Mouse (Mus musculus) embryonic facial prominence, embryonic 13.5 days (tissue): Measurements from ENCODE around the gene Pkib. TPM values are rescaled to one million over a fixed set of nuclear protein-coding genes. Genes with fewer than 3 reads are reported as not detected.
A peak's percentile ranks its signal among the peaks of the same experiment; 100 is the strongest.

Experiments used
- ATAC-seq: fragments of 200-750 bp; cut with Nextera tagmentation; 2 replicates; pipeline ENCODE4 v1.8.0; 2017; ENCODE audit warnings: low read depth; ENCODE audit not compliant: insufficient number of reproducible peaks, insufficient read depth, low FRiP score, low TSS enrichment
- H3K27ac ChIP-seq: fragments of 300-500 bp; sonication (generic); 2 replicates; pipeline ENCODE4 v1.5.1; 2015; ENCODE audit warnings: moderate library complexity, mild to moderate bottlenecking, inconsistent platforms
- H3K27me3 ChIP-seq: fragments of 300-500 bp; sonication (generic); 2 replicates; pipeline ENCODE4 v1.6.1; 2015; ENCODE audit warnings: mild to moderate bottlenecking, inconsistent platforms
- H3K36me3 ChIP-seq: fragments of 300-500 bp; sonication (generic); 2 replicates; pipeline ENCODE4 v1.6.1; 2015; ENCODE audit warnings: mild to moderate bottlenecking, inconsistent platforms
- H3K4me1 ChIP-seq: fragments of 300-500 bp; sonication (generic); 2 replicates; pipeline ENCODE4 v1.6.1; 2015; ENCODE audit warnings: inconsistent platforms
- H3K4me2 ChIP-seq: fragments of 300-500 bp; sonication (generic); 2 replicates; pipeline ENCODE4 v1.6.1; 2015; ENCODE audit warnings: moderate library complexity, mild to moderate bottlenecking, inconsistent platforms
- H3K4me3 ChIP-seq: fragments of 300-500 bp; sonication (generic); 2 replicates; pipeline ENCODE4 v1.5.1; 2015; ENCODE audit warnings: mild to moderate bottlenecking, inconsistent platforms
- H3K9ac ChIP-seq: fragments of 300-500 bp; sonication (generic); 2 replicates; pipeline ENCODE4 v1.6.1; 2015; ENCODE audit warnings: mild to moderate bottlenecking, inconsistent platforms
- H3K9me3 ChIP-seq: fragments of 300-500 bp; sonication (generic); 2 replicates; pipeline ENCODE4 v1.6.1; 2016; ENCODE audit warnings: inconsistent platforms
- WGBS: fragments of 180-500 bp; shearing (Covaris S2); methylation state at CpG from one replicate; pipeline ENCODE4 v1.1.7; 2015; ENCODE audit warnings: mixed read lengths; 5-methylcytosine and 5-hydroxymethylcytosine counted together
- polyA plus RNA-seq: library from polyadenylated mRNA; unstranded; fragments of >200 nt; fragmentation: Nextera tagmentation; extraction: Ambion mirVana; gene quantifications from 2 replicates; pipeline ENCODE4 v1.2.1, GENCODE M21; 2015

Gene Pkib
- polyA plus RNA-seq, 1 experiment from 2014 or later = 1.6 TPM

GRCm38 (mm10) chr10:57784131-57784875 is 152.5 kb downstream of the Pkib start:
- no peak overlapping the region for H3K9ac ChIP-seq
- peaks cover 15% of the 10 kb centered on the region for H3K4me1 ChIP-seq
- H3K27me3 ChIP-seq = no peaks in the 10 kb centered on the region; the same call in 1 of the 2 replicates
- no peaks in the 10 kb centered on the region for H3K9me3 ChIP-seq
- H3K4me2 ChIP-seq = peak overlapping the region; percentile 47
- WGBS = 16% methylated on average over 7 of the region's 7 CpGs
- no peak for ATAC-seq
- H3K27ac ChIP-seq = no peak overlapping the region
- no peak overlapping the region for H3K4me3 ChIP-seq
- no peaks in the 10 kb centered on the region for H3K36me3 ChIP-seq

DNA sequence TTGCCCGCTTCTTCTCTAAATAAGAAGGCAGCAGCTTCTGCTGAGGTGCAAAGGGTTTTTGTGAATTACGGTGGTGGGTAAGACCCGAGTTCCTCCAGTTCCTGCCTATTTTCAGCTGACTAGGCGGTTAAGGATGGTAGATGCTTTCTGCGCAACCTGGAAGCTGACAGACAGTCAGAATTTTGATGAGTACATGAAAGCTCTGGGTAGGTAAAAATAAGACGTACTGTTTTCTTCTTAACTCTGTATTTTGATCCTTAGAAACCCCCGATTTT is 153.0 kb downstream of the Pkib start, which contains the start of gene Fabp7:
Fabp7 (plus strand) TSS at position 6 of the 275 bp plus-strand sequence.
- Histone ChIP-seq H3K9ac (no peak within 1 kb of the TSS), H3K27me3 (no peaks in the 10 kb centered on the region; the same call in 1 of the 2 replicates), H3K9me3 (no peaks in the 10 kb centered on the region), H3K4me2 (peak within 1 kb of the TSS; percentile 47), H3K36me3 (no peaks in the 10 kb centered on the region), H3K4me3 (no peak within 1 kb of the TSS), H3K27ac (no peak within 1 kb of the TSS), H3K4me1 (peaks cover 15% of the 10 kb centered on the region)
- WGBS = 16% methylated on average over 7 of the region's 7 CpGs
- ATAC-seq = no peak

- H3K4me1 ChIP-seq = peaks cover 15% of the 10 kb centered on the region
- no peak overlapping the region for H3K4me3 ChIP-seq
- H3K36me3 ChIP-seq = no peaks in the 10 kb centered on the region
- H3K27me3 ChIP-seq = no peaks in the 10 kb centered on the region; the same call in 1 of the 2 replicates
- no peak overlapping the region for H3K9ac ChIP-seq
- H3K9me3 ChIP-seq = no peaks in the 10 kb centered on the region
- no peak overlapping the region for H3K4me2 ChIP-seq
- ATAC-seq = no peak
- H3K27ac ChIP-seq = no peak overlapping the region
- WGBS = 68% methylated on average over 2 of the region's 2 CpGs
Measured at GRCm38 (mm10) chr10:57785552-57785951, 153.8 kb downstream of the Pkib start.

Other genes starting within 250 kb of the Pkib start
- gene Hsf2, start 145.6 kb upstream of the Pkib start, polyA plus RNA-seq = 42.9 and 44.0 TPM in 2 replicates
- 159 and 172 TPM in 2 replicates for gene Serinc1, start 99.5 kb upstream of the Pkib start, polyA plus RNA-seq
- 23.0 and 34.1 TPM in 2 replicates for gene Fabp7, start 152.9 kb downstream of the Pkib start, polyA plus RNA-seq
- 14.0 and 16.1 TPM in 2 replicates for gene Smpdl3a, start 162.4 kb downstream of the Pkib start, polyA plus RNA-seq